Mouse (Mus musculus) cerebellum, postnatal 14 days (tissue): Measurements from ENCODE around the gene D630036H23Rik.
"Not testable (repeated sequence)": the region's sequence is repeated elsewhere in the genome, so short reads cannot be mapped to it uniquely, and the experiment has no call there.

Experiments
- DNase-seq, 2 experiments: peaks; one replicate each; pipeline ENCODE4 v3.0.0; 2021; ENCODE audit warnings: mixed read lengths in 2 of 2

D630036H23Rik gene

GRCm38 (mm10) chr12:36381441-36382340, at the start of gene D630036H23Rik, which contains the start of gene Ispd:
TSS of gene D630036H23Rik (minus strand) at chr12:36382181.
TSS of gene Ispd (plus strand) at chr12:36381450.
- peak; percentile 93 to 94 for DNase-seq

GRCm38 (mm10) chr12:36426163-36427045, 44.4 kb upstream of the D630036H23Rik start:
- DNase-seq: peak in 1 of 2 experiments; percentile 12

- DNase-seq: no peak
Observed at GRCm38 (mm10) chr12:36425258-36425657, 43.3 kb upstream of the D630036H23Rik start.

GRCm38 (mm10) chr12:36423677-36424076, 41.7 kb upstream of the D630036H23Rik start:
- peak in 1 of 2 experiments; percentile 21 for DNase-seq

GRCm38 (mm10) chr12:36395115-36395514, 13.1 kb upstream of the D630036H23Rik start:
- no peak for DNase-seq

- no peak for DNase-seq
Observed at GRCm38 (mm10) chr12:36386991-36387390, 5.0 kb upstream of the D630036H23Rik start.

- DNase-seq: no peak
Observed at GRCm38 (mm10) chr12:36385386-36385785, 3.4 kb upstream of the D630036H23Rik start.

GRCm38 (mm10) chr12:36380806-36381205, 1.2 kb downstream of the D630036H23Rik start:
- DNase-seq: peak; percentile 6 to 17

- no peak for DNase-seq
Observed at GRCm38 (mm10) chr12:36380254-36380653, 1.7 kb downstream of the D630036H23Rik start.

GRCm38 (mm10) chr12:36376391-36376790, 5.6 kb downstream of the D630036H23Rik start:
- not testable (repeated sequence) for DNase-seq

GRCm38 (mm10) chr12:36373237-36373998, 8.6 kb downstream of the D630036H23Rik start:
- no peak for DNase-seq

- no peak for DNase-seq
Observed at GRCm38 (mm10) chr12:36364013-36364412, 18.0 kb downstream of the D630036H23Rik start.

- no peak for DNase-seq
Observed at GRCm38 (mm10) chr12:36360693-36361092, 21.3 kb downstream of the D630036H23Rik start.

GRCm38 (mm10) chr12:36360064-36360463, 21.9 kb downstream of the D630036H23Rik start:
- no peak for DNase-seq

- DNase-seq: no peak
Observed at GRCm38 (mm10) chr12:36344131-36344530, 37.9 kb downstream of the D630036H23Rik start.

- no peak for DNase-seq
Observed at GRCm38 (mm10) chr12:36333837-36334281, 48.1 kb downstream of the D630036H23Rik start.

GRCm38 (mm10) chr12:36332676-36333075, 49.3 kb downstream of the D630036H23Rik start:
- peak in 1 of 2 experiments; percentile 46 for DNase-seq
